Mouse (Mus musculus): ENCODE measurements around the gene Zfp574.

DNA sequence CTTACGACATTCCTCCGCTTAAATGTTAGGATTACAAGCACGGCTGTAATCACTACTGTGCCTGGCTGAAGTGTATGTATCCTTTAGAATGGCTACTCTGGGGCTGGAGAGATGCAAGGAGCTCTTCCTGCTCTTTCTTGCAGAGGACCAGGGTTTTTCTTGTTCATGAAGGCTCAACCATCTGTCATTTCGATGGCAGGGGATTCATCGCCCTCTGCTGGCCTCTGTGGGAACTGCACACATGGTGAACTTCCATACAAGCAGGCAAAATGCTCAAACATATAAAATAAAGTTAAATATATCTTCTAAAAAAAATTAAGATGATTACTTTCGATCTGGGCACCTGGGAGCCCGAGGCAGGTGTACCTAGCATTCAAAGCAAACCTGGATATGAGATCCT is 36.5 kb upstream of the Zfp574 start:
- TF ChIP-seq CTCF (IDR thresholded peaks at IDR 0.05) (peak; percentile 87), EP300 (IDR thresholded peaks at IDR 0.05) (no peak)
